Mouse (Mus musculus) MEL (cell line): ENCODE data around the gene Prss47. TPM values are rescaled to one million over a fixed set of nuclear protein-coding genes. Genes with fewer than 3 reads are reported as not detected.

ENCODE experiments used
- DNase-seq: peaks from one replicate; pipeline ENCODE4 v3.0.0; 2011; ENCODE audit warnings: low read depth, low spot score
- H3K27ac ChIP-seq: 2 replicates; pipeline ENCODE4 v1.5.1; 2012; ENCODE audit warnings: low read depth, mild to moderate bottlenecking, control low read depth, low read length, moderate library complexity; ENCODE audit not compliant: control insufficient read depth
- H3K27me3 ChIP-seq, 2 experiments: fragments of 150-350 bp in 1 of 2; sonication (generic) in 1 of 2; 2 replicates each; pipeline ENCODE4 v1.6.1; 2012; ENCODE audit warnings: low read length in 2 of 2, mild to moderate bottlenecking in 2 of 2, improper control_type of control experiment in 1 of 2, moderate library complexity in 1 of 2; ENCODE audit not compliant: insufficient read depth in 2 of 2, control insufficient read depth in 1 of 2
- H3K36me3 ChIP-seq, 2 experiments: 2 replicates each; pipeline ENCODE4 v1.6.1; 2012 to 2014; ENCODE audit warnings: low read length in 2 of 2, improper control_type of control experiment in 1 of 2, inconsistent platforms in 1 of 2, mild to moderate bottlenecking in 1 of 2; ENCODE audit not compliant: insufficient read depth in 2 of 2, control insufficient read depth in 1 of 2
- H3K4me1 ChIP-seq, 2 experiments: fragments of 150-350 bp in 1 of 2; sonication (generic) in 1 of 2; 2 replicates each; pipeline ENCODE4 v1.6.1; 2012; ENCODE audit warnings: low read length in 2 of 2, improper control_type of control experiment in 1 of 2, mild to moderate bottlenecking in 1 of 2; ENCODE audit not compliant: insufficient read depth in 2 of 2, control insufficient read depth in 1 of 2
- H3K4me3 ChIP-seq, 2 experiments: fragments of 150-350 bp in 1 of 2; sonication (generic) in 1 of 2; 2 replicates each; pipeline ENCODE4 v1.5.1; 2012; ENCODE audit warnings: low read depth in 2 of 2, low read length in 2 of 2, mild to moderate bottlenecking in 2 of 2, moderate library complexity in 2 of 2, control low read depth in 1 of 2, improper control_type of control experiment in 1 of 2; ENCODE audit not compliant: control insufficient read depth in 1 of 2, insufficient read depth in 1 of 2
- H3K79me2 ChIP-seq: 2 replicates; pipeline ENCODE4 v1.6.1; 2012; ENCODE audit warnings: mild to moderate bottlenecking, low read length, moderate library complexity; ENCODE audit not compliant: control insufficient read depth, poor library complexity, insufficient read depth
- H3K9ac ChIP-seq: 2 replicates; pipeline ENCODE4 v1.6.1; 2012; ENCODE audit warnings: low read depth, mild to moderate bottlenecking, control low read depth, low read length, moderate library complexity; ENCODE audit not compliant: control insufficient read depth, poor library complexity, severe bottlenecking
- H3K9me3 ChIP-seq: fragments of 150-350 bp; sonication (generic); replicated peaks from 2 replicates; pipeline ENCODE4 v1.6.1; 2012; ENCODE audit warnings: mild to moderate bottlenecking, low read length, improper control_type of control experiment, moderate library complexity; ENCODE audit not compliant: insufficient read depth
- CHD2 ChIP-seq: IDR thresholded peaks from 2 replicates; pipeline ENCODE4 v1.6.1; 2011; ENCODE audit warnings: low read length, improper control_type of control experiment
- E2F4 ChIP-seq: IDR thresholded peaks from 2 replicates; pipeline ENCODE4 v1.6.1; 2011; ENCODE audit warnings: low read depth, low read length, improper control_type of control experiment, borderline replicate concordance
- ELF1 ChIP-seq: IDR thresholded peaks from 2 replicates; pipeline ENCODE4 v1.6.1; 2014; ENCODE audit warnings: low read depth, mild to moderate bottlenecking, inconsistent platforms, low read length, improper control_type of control experiment, moderate library complexity
- EP300 ChIP-seq, 2 experiments: IDR thresholded peaks; 2 replicates each; pipeline ENCODE4 v1.6.1; 2011; ENCODE audit warnings: improper control_type of control experiment in 2 of 2, low read length in 2 of 2, low read depth in 1 of 2, mild to moderate bottlenecking in 1 of 2
- ETS1 ChIP-seq: IDR thresholded peaks from 2 replicates; pipeline ENCODE4 v1.6.1; 2012; ENCODE audit warnings: low read depth, mild to moderate bottlenecking, inconsistent platforms, low read length, improper control_type of control experiment, moderate library complexity
- GABPA ChIP-seq: IDR thresholded peaks from 2 replicates; pipeline ENCODE4 v1.6.1; 2012; ENCODE audit warnings: low read depth, mild to moderate bottlenecking, inconsistent platforms, low read length, improper control_type of control experiment, moderate library complexity
- GATA1 ChIP-seq: IDR thresholded peaks from 2 replicates; pipeline ENCODE4 v1.6.1; 2011; ENCODE audit warnings: low read depth, low read length, improper control_type of control experiment
- HCFC1 ChIP-seq: IDR thresholded peaks from 2 replicates; pipeline ENCODE4 v1.6.1; 2012; ENCODE audit warnings: low read depth, mild to moderate bottlenecking, inconsistent platforms, low read length, improper control_type of control experiment, moderate library complexity
- JUND ChIP-seq: IDR thresholded peaks from 2 replicates; pipeline ENCODE4 v1.6.1; 2011; ENCODE audit warnings: low read depth, mild to moderate bottlenecking, improper control_type of control experiment, low read length
- MAX ChIP-seq: IDR thresholded peaks from 2 replicates; pipeline ENCODE4 v1.6.1; 2011; ENCODE audit warnings: low read length, improper control_type of control experiment
- MEF2A ChIP-seq: IDR thresholded peaks from 2 replicates; pipeline ENCODE4 v1.6.1; 2014; ENCODE audit warnings: low read depth, mild to moderate bottlenecking, inconsistent platforms, low read length, improper control_type of control experiment; ENCODE audit not compliant: poor library complexity, insufficient replicate concordance, severe bottlenecking; ENCODE audit errors: extremely low read depth
- MYB ChIP-seq: IDR thresholded peaks from 2 replicates; pipeline ENCODE4 v1.6.1; 2011; ENCODE audit warnings: mild to moderate bottlenecking, low read depth, low read length, improper control_type of control experiment
- MYC ChIP-seq: IDR thresholded peaks from 2 replicates; pipeline ENCODE4 v1.6.1; 2011; ENCODE audit warnings: low read depth, mild to moderate bottlenecking, low read length, improper control_type of control experiment, moderate library complexity
- NELFE ChIP-seq: IDR thresholded peaks from 2 replicates; pipeline ENCODE4 v1.6.1; 2011; ENCODE audit warnings: low read depth, low read length, improper control_type of control experiment
- NRF1 ChIP-seq: IDR thresholded peaks from 2 replicates; pipeline ENCODE4 v1.6.1; 2014; ENCODE audit warnings: low read depth, mild to moderate bottlenecking, inconsistent platforms, low read length, improper control_type of control experiment, moderate library complexity; ENCODE audit not compliant: poor library complexity, insufficient read depth, severe bottlenecking
- POLR2AphosphoS2 ChIP-seq: IDR thresholded peaks from 2 replicates; pipeline ENCODE4 v1.6.1; 2011; ENCODE audit warnings: low read length, improper control_type of control experiment
- SIN3A ChIP-seq: IDR thresholded peaks from 2 replicates; pipeline ENCODE4 v1.6.1; 2012; ENCODE audit warnings: low read length, improper control_type of control experiment, inconsistent platforms
- SMC3 ChIP-seq: IDR thresholded peaks from 2 replicates; pipeline ENCODE4 v1.6.1; 2011; ENCODE audit warnings: low read depth, low read length, improper control_type of control experiment
- TAL1 ChIP-seq: IDR thresholded peaks from 2 replicates; pipeline ENCODE4 v1.6.1; 2012; ENCODE audit warnings: mild to moderate bottlenecking, inconsistent platforms, low read length, moderate library complexity, mixed read lengths
- TBP ChIP-seq: IDR thresholded peaks from 2 replicates; pipeline ENCODE4 v1.8.0; 2011; ENCODE audit warnings: low read depth, low read length, improper control_type of control experiment
- TCF12 ChIP-seq: IDR thresholded peaks from 2 replicates; pipeline ENCODE4 v1.6.1; 2014; ENCODE audit warnings: low read depth, mild to moderate bottlenecking, inconsistent platforms, low read length, improper control_type of control experiment, moderate library complexity
- USF2 ChIP-seq, 2 experiments: IDR thresholded peaks; 2 replicates each; pipeline ENCODE4 v1.6.1; 2011 to 2012; ENCODE audit warnings: improper control_type of control experiment in 2 of 2, low read length in 2 of 2, borderline replicate concordance in 1 of 2, inconsistent platforms in 1 of 2, low read depth in 1 of 2, mild to moderate bottlenecking in 1 of 2; ENCODE audit not compliant: insufficient read depth in 1 of 2
- ZC3H11A ChIP-seq: IDR thresholded peaks from 2 replicates; pipeline ENCODE4 v1.6.1; 2012; ENCODE audit warnings: low read depth, mild to moderate bottlenecking, inconsistent platforms, low read length, improper control_type of control experiment
- ZKSCAN1 ChIP-seq: IDR thresholded peaks from 2 replicates; pipeline ENCODE4 v1.6.1; 2012; ENCODE audit warnings: low read depth, mild to moderate bottlenecking, inconsistent platforms, low read length, improper control_type of control experiment, moderate library complexity
- ZNF384 ChIP-seq: IDR thresholded peaks from 2 replicates; pipeline ENCODE4 v1.6.1; 2012; ENCODE audit warnings: low read depth, mild to moderate bottlenecking, inconsistent platforms, low read length, improper control_type of control experiment
- polyA plus RNA-seq, 2 experiments: library from polyadenylated mRNA; stranded (reverse) in 1 of 2; unstranded in 1 of 2; fragments of >175 nt in 1 of 2; fragments of >200 nt in 1 of 2; gene quantifications; 2 replicates each; pipeline versions ENCODE4 v1.2.1 to v1.2.4; 2012; ENCODE audit warnings: low replicate concordance in 2 of 2, low read depth in 1 of 2; ENCODE audit not compliant: insufficient read length in 2 of 2, insufficient read depth in 1 of 2, missing spikeins in 1 of 2
- total RNA-seq: library from RNA; depleted of rRNA; stranded (reverse); fragments of 300-350 nt; gene quantifications from 2 replicates; pipeline ENCODE4 v1.2.3, GENCODE M21; 2012

Prss47 gene
- total and polyA plus RNA-seq, 3 experiments: not detected

DNA sequence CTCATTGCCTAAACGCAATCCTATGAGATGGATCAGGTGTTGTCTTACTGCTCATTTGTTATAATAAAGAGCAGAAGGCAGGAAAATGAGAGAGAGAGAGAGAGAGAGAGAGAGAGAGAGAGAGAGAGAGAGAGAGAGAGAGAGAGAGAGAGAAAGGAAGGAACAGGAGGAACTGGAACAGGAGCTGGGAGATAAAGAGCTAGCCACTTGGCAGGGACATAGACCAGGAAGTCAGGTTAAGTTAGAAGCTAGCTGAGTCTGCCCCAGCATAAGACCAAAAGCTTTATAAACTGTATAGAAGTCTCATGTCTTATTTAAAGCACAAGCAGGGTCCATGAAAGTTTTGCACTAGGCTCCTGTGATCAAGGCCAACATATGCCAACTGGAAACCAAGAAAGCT, 44.6 kb downstream of the Prss47 start:
- TF ChIP-seq TCF12 (peak; percentile 8; the same call in 1 of the 2 replicates), JUND (peak; percentile 93), GATA1 (peak; percentile 46; the same call in 1 of the 2 replicates), POLR2AphosphoS2 (no peak), SMC3 (no peak), EP300 (IDR thresholded peaks at IDR 0.05; ENCODE audit: low read depth in 1 of 2, low read length in 2 of 2) (peak; percentile 3 to 46; a peak in 1 of 4 replicates), ETS1 (peak; percentile 43; the same call in 1 of the 2 replicates), ELF1 (peak; percentile 71; the same call in 1 of the 2 replicates), TAL1 (no peak), MYC (0 out of 2 replicates have a peak, but pooled peaks have one; percentile 7)
- H3K79me2 ChIP-seq: no peaks in the 10 kb centered on the region
- H3K4me1 ChIP-seq: peaks cover 8 to 9% of the 10 kb centered on the region in 2 experiments
- H3K36me3 ChIP-seq: peaks cover 0 to 16% of the 10 kb centered on the region in 2 experiments; a peak in 2 of 4 replicates
- 0 out of 2 replicates have a peak overlapping the region, but pooled peaks have one; percentile 32 for H3K9ac ChIP-seq
- DNase-seq: peak; percentile 61
- no peaks in the 10 kb centered on the region for H3K9me3 ChIP-seq
- H3K4me3 ChIP-seq: no peak overlapping the region
- no peaks in the 10 kb centered on the region for H3K27me3 ChIP-seq
- peak overlapping the region; percentile 19; the same call in 1 of the 2 replicates for H3K27ac ChIP-seq

DNA sequence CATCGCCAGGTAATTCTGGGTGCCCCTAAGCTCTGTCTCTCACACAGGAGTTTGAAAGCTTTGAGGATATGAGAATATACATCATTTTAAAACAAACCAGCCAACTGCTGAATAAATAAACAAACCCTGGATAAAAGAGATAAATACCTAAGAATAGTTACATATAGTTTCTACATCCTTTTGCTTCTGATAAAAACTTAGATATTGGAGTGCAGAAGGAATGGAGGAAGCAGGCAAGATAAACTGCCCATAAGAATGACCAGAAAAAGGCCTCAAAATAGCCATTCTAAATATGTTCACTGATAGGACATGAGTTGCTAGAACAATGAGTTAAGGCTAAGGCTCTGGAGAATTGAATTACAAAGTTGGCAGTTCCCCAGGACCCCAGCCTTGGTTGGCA, 45.8 kb downstream of the Prss47 start:
- peak; percentile 43; the same call in 1 of the 2 replicates for TF ChIP-seq GATA1
- no peak for TF ChIP-seq ZKSCAN1
- peak; percentile 41; the same call in 1 of the 2 replicates for TF ChIP-seq TCF12
- TF ChIP-seq GABPA: no peak
- TF ChIP-seq USF2 (IDR thresholded peaks at IDR 0.05; ENCODE audit: borderline replicate concordance in 1 of 2, insufficient read depth in 1 of 2, low read depth in 1 of 2, low read length in 2 of 2): no peak
- TF ChIP-seq MYC: no peak
- TF ChIP-seq MYB: no peak
- TF ChIP-seq HCFC1: no peak
- TF ChIP-seq EP300 (IDR thresholded peaks at IDR 0.05; ENCODE audit: low read depth in 1 of 2, low read length in 2 of 2): peak; percentile 48 to 52; a peak in 2 of 4 replicates
- no peak for TF ChIP-seq CHD2
- no peak for TF ChIP-seq ZC3H11A
- no peak for TF ChIP-seq POLR2AphosphoS2
- TF ChIP-seq ETS1: peak; percentile 23; the same call in 1 of the 2 replicates
- TF ChIP-seq JUND: no peak
- no peak for TF ChIP-seq SIN3A
- TF ChIP-seq MEF2A: peak; percentile 59; the same call in 1 of the 2 replicates
- TF ChIP-seq SMC3: no peak
- no peak for TF ChIP-seq TBP
- no peak for TF ChIP-seq ZNF384
- TF ChIP-seq NELFE: no peak
- no peak for TF ChIP-seq E2F4
- no peak for TF ChIP-seq MAX
- no peak for TF ChIP-seq NRF1
- peak; percentile 20 for DNase-seq
- no peak overlapping the region for H3K27ac ChIP-seq
- peaks cover 0 to 16% of the 10 kb centered on the region in 2 experiments; a peak in 2 of 4 replicates for H3K36me3 ChIP-seq
- H3K9ac ChIP-seq: no peak overlapping the region
- H3K4me1 ChIP-seq: peaks cover 8 to 9% of the 10 kb centered on the region in 2 experiments
- no peaks in the 10 kb centered on the region for H3K79me2 ChIP-seq
- no peak overlapping the region for H3K4me3 ChIP-seq
- no peaks in the 10 kb centered on the region for H3K9me3 ChIP-seq
- H3K27me3 ChIP-seq: no peaks in the 10 kb centered on the region
